Mouse (Mus musculus): Measurements from ENCODE around the gene Gm17542. TPM values are rescaled to one million over a fixed set of nuclear protein-coding genes. Genes with fewer than 3 reads are reported as not detected.
"Not testable (repeated sequence)": the region's sequence is repeated elsewhere in the genome, so short reads cannot be mapped to it uniquely, and the experiment has no call there.

Gene Gm17542
- not detected for total RNA-seq (2021)
- long read RNA-seq, experiment 1, result 0 reads
- long read RNA-seq, experiment 2, result 0 reads

DNA sequence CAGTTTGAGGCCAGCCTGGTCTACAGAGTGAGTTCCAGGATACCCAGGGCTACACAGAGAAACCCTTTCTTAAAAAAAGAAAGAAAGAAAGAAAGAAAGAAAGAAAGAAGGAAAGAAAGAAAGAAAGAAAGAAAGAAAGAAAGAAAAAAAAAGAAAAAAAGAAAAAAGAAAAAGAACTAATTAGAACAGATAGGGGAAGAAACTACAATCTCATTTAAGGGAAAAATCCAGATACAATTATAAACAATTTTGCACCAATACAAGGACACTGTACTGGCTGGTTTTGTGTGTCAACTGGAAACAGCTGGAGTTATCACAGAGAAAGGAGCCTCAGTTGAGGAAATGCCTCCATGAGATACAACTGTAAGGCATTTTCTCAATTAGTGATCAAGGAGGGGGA lies at the start of gene Gm17542:
Gene Gm17542 (minus strand): TSS at position 101 of the 400 bp plus-strand sequence.
- DNase-seq; intact Hi-C loops (cut with DNase I): not testable (repeated sequence)

DNA sequence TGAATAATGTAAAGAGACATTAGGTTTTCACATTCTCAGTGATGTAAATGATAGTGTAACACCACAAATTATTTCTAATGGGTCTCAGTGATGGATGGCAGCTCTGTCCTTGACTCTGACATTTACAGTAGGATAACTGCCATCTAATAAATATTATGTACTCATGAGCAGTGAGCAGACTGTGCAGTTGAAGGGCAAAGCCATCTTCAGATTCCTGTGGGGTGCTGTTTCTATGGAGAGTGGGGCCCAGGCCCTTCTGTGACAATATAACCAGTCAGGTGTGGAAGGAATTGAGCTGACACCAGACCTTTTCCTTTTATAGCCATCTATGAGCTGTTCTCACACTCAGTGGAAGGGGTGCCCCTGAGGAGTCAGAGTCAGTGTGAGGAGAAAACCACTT lies 21.8 kb upstream of the Gm17542 start:
- intact Hi-C loops (cut with DNase I), result no loop called here
- DNase-seq, result no peak

DNA sequence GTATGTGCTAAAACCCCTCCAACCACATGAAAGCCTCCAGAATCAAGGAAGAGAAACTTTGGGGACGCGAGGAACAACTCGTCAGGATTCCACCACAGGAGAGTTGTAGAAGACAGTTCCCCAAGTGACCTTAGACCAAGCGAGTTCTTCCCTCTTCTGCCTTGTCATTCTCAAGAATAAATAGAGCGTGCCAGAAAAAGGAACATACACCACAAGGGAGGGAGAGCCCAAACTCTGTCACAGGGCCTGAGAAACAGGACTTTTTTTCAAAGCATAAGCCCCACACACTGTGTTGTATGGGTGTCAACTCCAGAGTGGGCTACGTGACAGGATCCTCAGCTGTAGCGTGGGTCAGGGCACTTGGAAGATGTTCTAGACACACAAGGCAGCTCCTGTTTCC lies 20.1 kb upstream of the Gm17542 start:
- no peak for DNase-seq
- intact Hi-C loops (cut with DNase I), result no loop called here

DNA sequence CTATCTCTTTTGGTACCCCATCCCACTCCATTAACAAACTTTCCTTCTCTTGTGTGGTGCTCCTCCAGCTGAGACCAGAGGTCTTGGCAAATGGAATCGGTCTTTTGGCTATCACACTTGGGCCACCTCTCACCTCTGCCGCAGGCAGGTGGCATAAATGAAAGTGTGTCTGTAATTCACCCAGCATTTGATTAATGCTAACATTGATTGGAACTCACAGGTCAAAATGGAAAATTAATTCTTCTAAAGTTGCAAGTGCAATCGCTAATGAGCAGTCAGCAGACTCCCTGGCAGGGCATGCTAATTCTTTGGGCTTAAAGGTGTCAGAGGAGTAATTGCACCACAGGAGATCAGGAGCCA lies 3.2 kb downstream of the Gm17542 start:
- intact Hi-C loops (cut with DNase I), result no loop called here

DNA sequence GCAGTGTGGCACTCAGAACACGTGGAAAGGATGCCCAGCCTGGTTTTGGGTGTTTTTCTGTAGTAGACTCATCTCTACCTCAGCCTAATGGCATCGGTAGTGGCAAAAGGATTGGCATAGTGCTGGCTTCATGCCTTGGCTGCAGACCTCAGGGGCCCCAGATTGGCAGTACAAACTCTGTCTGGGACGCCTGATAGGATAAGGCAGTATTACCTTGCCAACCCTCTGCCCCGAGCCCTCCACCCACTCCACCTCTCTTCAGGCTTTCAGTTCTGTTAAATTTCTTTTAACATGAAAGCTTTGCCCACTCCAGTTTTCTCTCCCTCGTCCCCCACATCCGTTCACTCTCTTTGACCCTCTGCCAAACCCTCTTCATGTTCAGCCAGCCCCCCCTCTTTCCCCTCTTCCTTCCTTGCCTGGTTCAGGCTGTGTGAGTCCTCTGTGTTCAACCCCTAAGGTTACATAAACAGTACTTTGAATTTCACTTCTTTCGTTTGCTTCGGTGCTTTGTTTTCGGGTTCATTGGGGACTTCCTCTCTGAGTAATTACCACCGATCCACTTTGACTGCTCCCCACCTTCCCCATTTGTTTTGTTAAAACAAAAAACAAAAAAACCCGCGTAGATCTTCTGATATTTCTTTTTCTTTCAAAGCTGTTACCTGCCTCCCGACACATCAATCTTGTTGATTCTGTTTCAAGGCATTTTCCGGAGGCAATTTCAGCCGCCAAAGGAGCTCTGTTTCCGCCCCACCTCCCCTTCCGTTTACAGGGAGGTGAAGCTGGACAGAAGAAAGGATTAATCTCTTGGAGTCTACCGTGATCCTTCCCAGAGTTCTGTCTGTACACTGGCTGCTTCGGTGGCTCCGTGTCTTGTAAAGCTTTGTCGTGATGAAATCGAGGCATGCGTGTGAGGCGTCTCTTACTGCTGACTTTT lies 3.9 kb downstream of the Gm17542 start:
- DNase-seq, result no peak
- intact Hi-C loops (cut with DNase I), result no loop called here

More for the DNA sequence above, 3.2 kb downstream of the Gm17542 start:
- no peak for DNase-seq

DNA sequence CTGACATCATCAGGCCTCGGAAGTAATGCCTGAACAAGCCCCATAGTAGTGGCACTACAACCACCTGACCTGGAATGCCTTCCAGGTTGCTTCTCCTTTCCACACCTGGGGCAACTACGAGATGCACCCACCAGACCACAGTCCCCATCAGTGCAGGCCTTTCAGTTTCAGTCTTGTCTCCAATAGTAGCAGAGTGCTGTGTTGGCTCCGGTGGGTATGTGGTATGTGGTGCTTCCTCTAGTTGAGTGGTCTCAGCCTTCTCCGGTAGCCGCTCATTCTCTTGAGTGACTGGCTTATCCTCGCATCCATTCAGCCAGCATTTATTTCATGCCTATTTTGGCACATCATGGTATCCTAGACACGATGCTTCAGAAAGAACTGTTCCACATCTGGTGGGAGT lies 4.8 kb downstream of the Gm17542 start:
- intact Hi-C loops (cut with DNase I), result no loop called here
- no peak for DNase-seq

DNA sequence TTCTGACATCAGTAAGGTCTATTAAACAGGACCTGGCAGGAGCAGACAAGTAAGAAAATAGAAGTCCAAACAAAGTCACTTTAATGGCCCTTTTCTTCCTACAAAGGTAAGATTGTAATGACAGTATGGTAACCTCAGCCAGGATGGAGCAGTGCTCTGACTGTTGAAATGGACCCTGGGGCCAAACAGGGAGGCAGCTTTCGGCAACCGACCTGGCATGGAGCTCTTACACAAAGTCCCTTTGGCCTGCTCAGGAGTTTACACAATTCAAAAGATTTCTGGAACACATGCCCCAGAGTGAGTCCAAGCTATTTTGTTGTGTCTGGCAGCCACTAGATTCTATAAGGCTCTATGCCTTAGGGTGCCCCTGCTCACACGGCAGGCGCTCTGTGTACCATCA lies 9.0 kb downstream of the Gm17542 start:
- intact Hi-C loops (cut with DNase I), result no loop called here
- no peak for DNase-seq

DNA sequence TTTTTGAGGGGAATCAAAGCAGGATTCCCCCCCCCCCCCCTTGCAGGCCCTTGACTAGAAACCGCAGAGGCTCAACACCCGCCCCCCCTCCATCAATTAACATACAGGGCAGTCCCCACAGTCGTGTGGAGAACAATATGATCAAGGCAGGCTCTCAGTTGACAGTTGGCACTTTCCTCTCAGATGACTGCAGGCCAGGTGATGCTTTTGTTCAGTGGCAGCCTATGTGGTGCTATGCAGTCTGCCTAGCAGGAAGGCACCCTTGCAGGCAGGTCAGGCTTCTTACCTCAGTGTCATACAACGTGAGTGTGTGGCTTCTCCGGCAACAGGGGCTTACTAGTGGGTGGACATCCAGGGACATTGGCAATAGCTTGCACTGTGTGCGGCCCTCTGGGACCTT lies 17.4 kb downstream of the Gm17542 start:
- intact Hi-C loops (cut with DNase I), result no loop called here
- DNase-seq, result no peak

DNA sequence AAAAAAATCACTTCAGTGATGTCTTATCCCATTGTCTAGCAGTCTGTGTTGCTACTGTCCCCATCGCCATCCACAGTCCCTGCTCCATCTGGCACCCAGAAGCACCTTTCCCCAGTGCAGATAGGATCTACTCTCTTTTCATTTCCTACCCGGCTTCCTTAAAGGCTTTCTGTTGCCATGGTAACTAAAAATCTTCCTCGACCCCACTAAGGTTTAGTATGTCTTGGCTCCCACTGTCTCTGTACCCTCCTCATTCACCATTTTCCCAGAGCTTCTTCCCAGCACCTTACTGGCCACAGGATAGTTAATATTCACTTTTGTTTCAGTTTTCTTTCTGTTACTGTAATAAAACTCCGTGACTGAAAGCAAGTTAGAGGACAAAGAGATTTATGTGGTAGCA lies 17.9 kb downstream of the Gm17542 start:
- intact Hi-C loops (cut with DNase I), result no loop called here
- no peak for DNase-seq

DNA sequence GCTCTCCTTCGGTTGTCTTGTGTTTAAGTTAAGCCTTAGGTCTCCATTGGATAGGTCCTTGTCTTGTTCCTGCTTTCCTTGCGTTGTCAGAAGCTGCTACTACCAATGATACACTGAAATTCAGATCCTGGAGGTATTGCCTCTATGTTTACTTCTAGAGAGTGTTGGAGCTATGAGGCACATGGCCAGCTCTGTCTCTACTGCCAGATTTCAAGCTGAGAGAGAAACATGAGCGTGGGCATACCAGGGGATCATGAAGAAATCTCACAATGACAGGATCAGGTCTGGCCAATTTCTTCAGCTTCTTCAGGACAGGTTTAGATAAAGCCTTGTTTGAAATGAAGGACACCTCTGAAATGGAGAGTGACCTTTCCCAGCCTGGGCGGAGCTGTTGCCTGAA lies 19.1 kb downstream of the Gm17542 start:
- intact Hi-C loops (cut with DNase I), result no loop called here
- DNase-seq, result no peak

DNA sequence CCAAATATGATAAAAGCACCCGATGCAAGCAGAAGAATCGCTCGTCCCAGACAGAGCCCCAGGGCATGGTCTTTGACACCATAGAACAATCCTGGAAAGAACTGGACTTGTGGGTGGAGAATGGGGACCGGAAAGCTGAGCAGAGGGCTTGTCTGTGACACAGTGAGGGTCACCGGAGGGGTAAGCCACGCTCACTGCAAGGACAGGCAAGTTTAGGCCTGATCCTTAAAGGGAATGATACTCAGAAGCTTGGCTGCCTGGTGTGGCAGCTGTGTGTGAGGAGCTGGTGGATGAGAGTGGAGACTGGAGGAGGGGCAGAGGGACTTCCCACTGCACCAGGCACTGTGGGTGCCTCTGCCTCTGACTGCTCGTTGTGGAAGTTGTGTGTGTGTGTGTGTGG lies 27.0 kb downstream of the Gm17542 start:
- intact Hi-C loops (cut with DNase I), result no loop called here
- no peak for DNase-seq

DNA sequence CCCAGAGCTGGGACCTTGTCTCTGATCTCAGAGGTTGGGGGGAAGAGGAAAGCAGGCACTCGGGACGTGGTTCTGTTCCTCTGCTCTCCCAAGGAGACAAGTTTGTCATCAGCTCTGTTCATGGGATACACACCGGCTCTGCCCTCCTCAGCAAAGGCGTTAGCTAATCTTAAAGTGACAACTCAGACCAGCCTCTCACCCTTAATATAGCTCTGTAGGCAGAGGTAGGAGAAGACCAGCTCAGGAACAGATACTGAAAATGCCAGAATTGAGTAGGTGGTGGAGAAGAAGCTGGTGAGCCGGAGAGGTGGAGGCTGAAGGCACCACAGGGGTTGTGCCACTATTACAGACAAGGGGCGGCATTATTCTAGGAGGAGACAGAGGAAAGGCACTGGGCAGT lies 38.7 kb downstream of the Gm17542 start:
- no peak for DNase-seq
- intact Hi-C loops (cut with DNase I), result loop anchor here (10.0 kb wide), 1 partner anchor 324 kb away; no protein-coding TSS in a partner anchor

DNA sequence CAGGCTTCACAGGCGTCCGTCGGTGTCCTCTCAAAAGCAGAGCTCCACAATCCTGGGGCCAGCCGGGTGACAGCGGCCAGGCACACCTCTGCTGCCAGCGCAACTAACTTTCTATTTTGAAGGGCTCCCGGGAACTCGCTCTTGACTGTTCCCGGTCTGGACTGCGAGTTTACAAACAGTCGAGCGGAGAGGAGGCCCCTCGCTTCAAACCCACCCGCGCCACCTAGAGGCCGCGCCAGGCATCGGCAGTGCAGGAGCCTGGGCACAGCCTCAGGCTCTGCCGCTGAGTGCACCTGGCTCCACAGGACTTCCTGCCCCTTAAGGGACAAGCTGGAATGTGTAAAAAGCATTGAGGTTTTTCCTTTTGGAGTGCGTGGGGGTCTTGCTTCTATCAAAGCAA lies 42.5 kb downstream of the Gm17542 start, which contains the start of gene Edar:
Gene Edar (minus strand): TSS at position 122 of the 400 bp plus-strand sequence.
- intact Hi-C loops (cut with DNase I), result loop anchor here (2.0 to 10.0 kb wide), 2 partner anchors 49 to 321 kb away; no protein-coding TSS in a partner anchor
- peak; percentile 46 to 74 for DNase-seq

DNA sequence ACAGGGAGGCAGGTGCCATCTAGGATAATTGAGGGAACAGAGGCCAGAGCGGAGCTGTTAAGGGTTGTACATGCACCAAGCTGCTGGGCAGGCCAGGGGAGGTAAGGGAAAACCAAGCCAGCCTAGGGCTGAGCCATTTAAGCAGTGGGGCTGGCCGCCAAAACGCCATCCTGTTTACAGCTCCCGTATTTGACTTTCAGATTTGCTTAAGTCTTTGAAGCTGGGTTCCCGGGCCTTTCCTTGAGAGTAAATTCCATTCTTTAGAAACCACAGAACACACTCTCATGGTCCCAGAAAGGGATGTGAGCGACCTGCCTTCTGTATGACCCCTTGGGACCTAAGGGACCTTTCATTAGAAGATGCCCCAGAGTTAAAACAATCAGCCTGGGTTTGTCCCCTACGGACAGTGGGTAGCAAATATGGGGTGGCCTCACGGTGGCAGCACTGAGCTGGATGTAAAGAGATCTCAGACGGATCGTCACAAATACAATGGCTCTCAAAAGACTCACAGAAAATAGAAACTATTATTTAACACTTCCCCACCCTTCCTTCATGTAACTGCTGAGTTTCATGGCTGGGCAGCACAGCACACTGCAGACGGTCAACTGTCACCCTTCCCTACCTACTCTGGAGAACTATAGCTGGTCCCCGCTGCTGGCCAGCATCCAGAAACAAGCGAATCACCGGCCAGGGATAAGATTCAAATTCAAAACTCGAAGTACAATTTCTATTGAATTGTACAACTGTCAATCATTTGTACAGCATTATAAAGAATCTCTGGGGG lies 44.5 kb downstream of the Gm17542 start:
- intact Hi-C loops (cut with DNase I), result loop anchor here (2.0 to 10.0 kb wide), 3 partner anchors 47 to 319 kb away; no protein-coding TSS in a partner anchor
- DNase-seq, result peak; percentile 58 to 62

DNA sequence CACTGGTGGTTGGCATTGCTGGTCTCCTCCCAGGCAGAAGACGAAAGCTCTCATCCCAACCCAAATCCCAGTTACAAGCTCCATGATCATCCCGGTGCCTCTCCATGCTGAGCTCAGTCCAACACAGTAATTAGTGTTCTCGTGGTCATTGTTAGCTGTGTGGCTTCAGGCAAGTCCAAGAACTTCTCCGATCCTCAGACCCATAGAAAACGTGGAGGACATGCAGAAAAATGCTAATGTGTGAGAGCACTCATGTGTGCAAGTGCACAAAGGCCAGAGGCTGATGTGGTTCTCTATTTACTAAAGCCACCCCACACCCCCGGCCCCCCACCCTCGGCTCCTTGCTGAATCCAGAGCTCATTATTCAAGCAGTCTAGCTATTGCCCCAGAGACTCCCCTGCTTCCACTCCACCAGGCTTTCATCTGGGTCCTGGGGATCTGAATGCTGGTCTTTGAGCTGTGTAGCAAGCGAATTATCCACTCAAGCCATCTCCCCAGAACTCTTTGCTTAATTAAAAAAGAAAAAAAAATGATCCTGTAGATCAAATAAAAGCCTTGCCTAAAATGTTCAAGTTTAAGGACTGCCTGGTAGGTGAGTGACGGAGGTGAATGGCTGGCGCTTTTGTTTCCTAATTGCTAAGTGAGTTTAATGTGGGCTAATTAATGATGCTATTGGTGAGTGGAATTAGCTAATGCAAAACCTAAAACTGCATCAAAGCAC lies 45.3 kb downstream of the Gm17542 start:
- intact Hi-C loops (cut with DNase I), result loop anchor here (5.0 to 10.0 kb wide), 2 partner anchors 110 to 318 kb away; no protein-coding TSS in a partner anchor
- no peak for DNase-seq

DNA sequence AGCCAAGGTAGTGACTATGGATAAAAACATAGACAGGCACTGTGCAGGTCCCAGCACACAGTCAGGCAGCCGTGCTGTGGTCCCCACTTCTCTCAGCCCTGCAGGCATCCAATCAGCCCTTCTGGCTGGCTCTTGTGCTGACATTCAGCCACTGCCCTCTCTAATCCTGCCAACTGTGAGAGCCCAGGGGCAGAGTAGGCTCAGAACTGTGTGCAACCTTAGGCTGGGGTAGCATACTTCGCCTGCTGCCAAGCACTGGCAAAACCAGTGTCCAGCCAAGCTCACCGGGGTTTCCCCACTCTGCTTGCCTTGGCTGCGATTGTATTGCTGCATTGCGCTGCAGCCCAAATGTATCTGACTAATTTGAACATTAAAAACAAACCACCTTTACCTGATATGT lies 54.1 kb downstream of the Gm17542 start:
- peak; percentile 12 to 24 for DNase-seq
- intact Hi-C loops (cut with DNase I), result no loop called here

All from gastrocnemius, postnatal 36 days (tissue).